19 mouse cellular contexts compared by ENCODE assay signal in the genomic region with DNA sequence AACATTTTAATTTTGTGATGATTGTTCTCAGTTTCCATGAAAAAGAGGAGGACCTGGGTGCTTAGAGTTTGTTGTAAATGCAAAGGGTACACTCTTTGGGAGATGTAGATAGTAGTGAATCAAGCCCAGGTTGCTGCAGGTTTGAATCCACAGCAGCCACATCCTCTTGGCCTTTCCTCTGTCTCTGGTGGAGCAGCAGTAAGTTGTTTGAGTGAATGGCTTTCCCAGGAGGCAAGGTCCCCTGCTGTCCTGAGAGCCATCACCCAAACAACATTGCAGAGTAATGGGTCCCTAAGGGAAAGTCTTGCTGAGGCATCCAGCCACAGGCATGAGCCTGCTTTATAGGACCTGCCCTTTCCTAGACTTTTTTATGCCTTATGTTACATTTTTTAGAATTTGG.
"Had no signal": no experiment of that assay in that cellular context is flagged by ENCODE, and none has a peak within 500 bp of the region (broad histone marks: within the 10 kb centered on the region; RNA-seq: fewer than 3 reads in every experiment).

No protein-coding gene starts in this region.

- H3K9me3 ChIP-seq: midbrain, embryonic 12.5 days; midbrain, embryonic 15.5 days; neural tube, embryonic 12.5 days; neural tube, embryonic 15.5 days had no signal

- ATAC-seq: liver, postnatal 0 days; lung, postnatal 0 days; midbrain, embryonic 15.5 days had no signal

- H3K9ac ChIP-seq: liver, embryonic 14.5 days; liver, postnatal 0 days; lung, embryonic 14.5 days; midbrain, embryonic 12.5 days; midbrain, embryonic 15.5 days; neural tube, embryonic 12.5 days; neural tube, embryonic 15.5 days had no signal

- H3K36me3 ChIP-seq: midbrain, embryonic 12.5 days; midbrain, embryonic 15.5 days; neural tube, embryonic 12.5 days; neural tube, embryonic 15.5 days had no signal

- H3K27ac ChIP-seq: liver, embryonic 14.5 days; macrophage; midbrain, embryonic 12.5 days; midbrain, embryonic 15.5 days; neural tube, embryonic 12.5 days; neural tube, embryonic 15.5 days had no signal

- H3K4me3 ChIP-seq: midbrain, embryonic 12.5 days; midbrain, embryonic 15.5 days; neural tube, embryonic 12.5 days; neural tube, embryonic 15.5 days had no signal

- H3K4me2 ChIP-seq: liver, embryonic 11.5 days; lung, embryonic 14.5 days; midbrain, embryonic 12.5 days; midbrain, embryonic 15.5 days; neural tube, embryonic 12.5 days; neural tube, embryonic 15.5 days had no signal

- DNase-seq: kidney, adult 18-20 months; kidney, adult 9 months; kidney, postnatal 14 days; kidney, postnatal 4 days; liver, postnatal 0 days; lung, embryonic 14.5 days; right cerebral cortex, adult 18-20 months; right cerebral cortex, postnatal 25 days; spleen, adult 18-20 months; thymus, adult 18-20 months; thymus, postnatal 4 days had no signal

- H3K27me3 ChIP-seq: midbrain, embryonic 12.5 days; midbrain, embryonic 15.5 days; neural tube, embryonic 12.5 days; neural tube, embryonic 15.5 days had no signal

- H3K4me1 ChIP-seq: midbrain, embryonic 12.5 days; midbrain, embryonic 15.5 days; neural tube, embryonic 12.5 days had no signal
